Mouse (Mus musculus) embryonic facial prominence, embryonic 15.5 days (tissue): ENCODE measurements around the gene E130309D02Rik. TPM values are rescaled to one million over a fixed set of nuclear protein-coding genes. Genes with fewer than 3 reads are reported as not detected.

Source experiments
- ATAC-seq: fragments of 200-750 bp; cut with Nextera tagmentation; 2 replicates; pipeline ENCODE4 v1.8.0; 2017; ENCODE audit warnings: low read depth, moderate TSS enrichment; ENCODE audit not compliant: insufficient number of reproducible peaks, low FRiP score, low TSS enrichment
- H3K27ac ChIP-seq: fragments of 300-500 bp; sonication (generic); replicated peaks from 2 replicates; pipeline ENCODE4 v1.5.1; 2015; ENCODE audit warnings: mild to moderate bottlenecking, inconsistent platforms
- H3K27me3 ChIP-seq: fragments of 300-500 bp; sonication (generic); 2 replicates; pipeline ENCODE4 v1.6.1; 2015; ENCODE audit warnings: inconsistent platforms
- H3K36me3 ChIP-seq: fragments of 300-500 bp; sonication (generic); 2 replicates; pipeline ENCODE4 v1.6.1; 2015; ENCODE audit warnings: mild to moderate bottlenecking, inconsistent platforms
- H3K4me1 ChIP-seq: fragments of 300-500 bp; sonication (generic); 2 replicates; pipeline ENCODE4 v1.6.1; 2015; ENCODE audit warnings: inconsistent platforms
- H3K4me2 ChIP-seq: fragments of 300-500 bp; sonication (generic); replicated peaks from 2 replicates; pipeline ENCODE4 v1.6.1; 2015; ENCODE audit warnings: mild to moderate bottlenecking, inconsistent platforms
- H3K4me3 ChIP-seq: fragments of 300-500 bp; sonication (generic); replicated peaks from 2 replicates; pipeline ENCODE4 v1.5.1; 2015; ENCODE audit warnings: mild to moderate bottlenecking, inconsistent platforms
- H3K9ac ChIP-seq: fragments of 300-500 bp; sonication (generic); 2 replicates; pipeline ENCODE4 v1.6.1; 2015; ENCODE audit warnings: inconsistent platforms
- H3K9me3 ChIP-seq: fragments of 300-500 bp; sonication (generic); replicated peaks from 2 replicates; pipeline ENCODE4 v1.6.1; 2016; ENCODE audit warnings: inconsistent platforms
- WGBS: fragments of 180-500 bp; shearing (Covaris S2); methylation state at CpG from one replicate; pipeline ENCODE4 v1.1.7; 2015; 5-methylcytosine and 5-hydroxymethylcytosine counted together
- polyA plus RNA-seq: library from polyadenylated mRNA; unstranded; fragments of >200 nt; fragmentation: Nextera tagmentation; extraction: Ambion mirVana; gene quantifications from 2 replicates; pipeline ENCODE4 v1.2.1, GENCODE M21; 2015

The E130309D02Rik gene
- polyA plus RNA-seq, 1 experiment from 2014 or later, result 33.7 TPM

DNA sequence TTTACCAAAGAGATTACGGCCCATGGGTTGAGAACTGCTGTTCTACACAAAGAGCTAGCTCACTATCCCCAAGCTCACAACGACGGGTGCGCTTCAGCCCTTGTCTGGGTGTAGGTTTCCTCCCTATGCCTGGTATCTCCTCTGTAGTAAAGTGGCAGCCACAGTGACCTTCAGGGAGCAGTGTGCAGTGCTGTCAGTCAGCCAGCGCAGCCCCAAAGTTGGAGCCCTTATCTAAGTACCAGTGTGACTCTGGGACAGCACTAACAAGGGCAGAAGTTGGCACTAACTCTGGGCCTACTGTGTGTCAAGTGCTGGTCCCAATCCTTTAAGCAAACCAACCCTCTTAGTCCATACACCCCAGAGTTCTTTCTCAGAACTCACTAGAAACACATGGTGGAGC is 6.3 kb downstream of the E130309D02Rik start:
- Histone ChIP-seq H3K36me3 (peaks cover 82% of the 10 kb centered on the region), H3K9me3 (no peaks in the 10 kb centered on the region), H3K27ac (no peak overlapping the region), H3K4me2 (no peak overlapping the region), H3K27me3 (no peaks in the 10 kb centered on the region), H3K4me1 (peaks cover 12% of the 10 kb centered on the region), H3K9ac (no peak overlapping the region), H3K4me3 (no peak overlapping the region)
- no peak for ATAC-seq
- 95% methylated on average over 5 of the region's 5 CpGs for whole genome bisulfite sequencing

DNA sequence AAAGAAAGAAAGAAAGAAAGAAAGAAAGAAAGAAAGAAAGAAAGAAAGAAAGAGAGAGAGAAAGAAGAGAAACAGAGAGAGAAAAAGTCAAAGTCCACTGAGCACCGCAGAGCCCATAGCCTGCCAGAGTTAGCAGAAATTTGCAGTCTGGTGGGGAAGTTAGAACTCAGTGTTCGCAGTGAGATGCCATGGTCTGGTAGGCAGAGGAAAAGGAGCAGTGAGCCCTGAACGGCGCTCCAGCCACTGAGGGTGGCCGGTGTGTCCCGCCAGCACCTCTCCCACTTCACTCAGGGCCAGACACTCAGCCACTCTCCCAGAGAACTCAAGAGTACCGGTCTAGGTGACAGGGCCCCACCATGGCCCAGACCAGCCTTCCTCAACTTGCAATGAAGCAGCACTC is 10.9 kb downstream of the E130309D02Rik start:
- Histone ChIP-seq H3K4me1 (no peaks in the 10 kb centered on the region), H3K4me2 (no peak overlapping the region), H3K27me3 (no peaks in the 10 kb centered on the region), H3K9me3 (no peaks in the 10 kb centered on the region), H3K27ac (no peak overlapping the region), H3K36me3 (peaks cover 95% of the 10 kb centered on the region), H3K9ac (no peak overlapping the region), H3K4me3 (no peak overlapping the region)
- no peak for ATAC-seq
- WGBS, result 93% methylated on average over 7 of the region's 7 CpGs

DNA sequence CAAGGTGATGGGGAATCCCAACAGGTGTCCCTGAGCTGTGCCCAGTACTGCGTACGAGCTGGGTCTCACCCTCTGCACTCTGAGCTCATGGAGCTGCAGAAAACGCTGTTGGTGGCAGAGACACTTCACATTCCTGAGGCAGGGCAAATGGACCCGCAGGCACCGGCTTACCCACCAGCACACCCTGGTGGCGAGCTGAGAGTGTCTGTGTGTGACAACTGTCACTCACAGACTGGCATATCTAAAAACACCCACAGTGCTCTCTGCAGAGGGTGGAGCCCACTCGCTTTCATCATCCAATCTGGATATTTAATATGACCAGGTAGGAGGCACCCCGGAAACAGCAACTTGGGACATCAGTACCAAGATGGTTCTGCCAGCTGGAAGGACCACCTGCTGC is 13.9 kb downstream of the E130309D02Rik start:
- Histone ChIP-seq H3K4me3 (no peak overlapping the region), H3K4me1 (no peaks in the 10 kb centered on the region), H3K27me3 (no peaks in the 10 kb centered on the region), H3K9ac (no peak overlapping the region), H3K27ac (no peak overlapping the region), H3K36me3 (peaks cover 72% of the 10 kb centered on the region), H3K9me3 (no peaks in the 10 kb centered on the region), H3K4me2 (no peak overlapping the region)
- WGBS, result 81% methylated on average over 8 of the region's 8 CpGs
- no peak for ATAC-seq

DNA sequence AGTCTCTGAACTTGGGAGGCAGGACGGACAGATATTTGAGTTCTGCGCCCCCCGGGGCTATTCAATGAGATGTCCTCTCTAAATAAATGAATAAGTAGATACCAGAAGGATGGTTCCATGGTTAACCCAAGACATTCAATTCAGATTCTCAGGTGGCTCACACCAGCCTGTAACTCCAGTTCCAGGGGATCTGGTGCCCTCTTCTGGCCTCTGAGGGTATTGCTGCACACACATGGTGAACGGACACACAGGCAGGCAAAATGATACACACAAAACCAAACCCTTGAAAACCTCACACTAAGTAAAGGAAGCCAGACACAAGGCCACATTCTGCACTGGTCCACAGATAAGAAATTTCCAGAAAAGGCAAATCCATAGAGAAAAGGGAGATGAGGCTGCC is 15.5 kb downstream of the E130309D02Rik start:
- Histone ChIP-seq H3K9me3 (no peaks in the 10 kb centered on the region), H3K9ac (no peak overlapping the region), H3K27ac (no peak overlapping the region), H3K36me3 (peaks cover 56% of the 10 kb centered on the region), H3K27me3 (no peaks in the 10 kb centered on the region), H3K4me2 (no peak overlapping the region), H3K4me1 (no peaks in the 10 kb centered on the region), H3K4me3 (no peak overlapping the region)
- 88% methylated on average over 4 of the region's 4 CpGs for WGBS
- ATAC-seq, result no peak

DNA sequence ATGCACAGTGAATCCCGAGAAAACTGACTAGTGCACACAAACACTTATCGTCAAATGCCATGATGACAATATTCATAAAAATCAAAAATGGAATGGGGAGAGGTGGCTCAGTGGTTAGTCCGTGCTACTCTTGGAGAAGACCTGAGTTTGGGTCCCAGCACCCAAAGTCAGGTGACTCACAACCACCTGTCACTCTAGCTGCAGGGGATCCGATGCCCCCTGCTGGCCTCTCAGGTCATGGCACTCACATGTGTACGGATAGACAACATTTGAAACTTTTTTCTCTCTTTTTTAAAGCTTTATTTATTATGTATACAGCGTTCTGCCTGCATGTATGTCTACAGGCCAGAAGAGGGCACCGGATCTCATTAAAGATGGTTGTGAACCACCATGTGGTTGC is 16.8 kb downstream of the E130309D02Rik start:
- H3K4me3 ChIP-seq, result no peak overlapping the region
- H3K27me3 ChIP-seq, result peaks cover 13% of the 10 kb centered on the region
- no peaks in the 10 kb centered on the region for H3K9me3 ChIP-seq
- peaks cover 47% of the 10 kb centered on the region for H3K36me3 ChIP-seq
- no peak overlapping the region for H3K9ac ChIP-seq
- no peak for ATAC-seq
- no peak overlapping the region for H3K27ac ChIP-seq
- WGBS, result 91% methylated on average over 7 of the region's 7 CpGs
- H3K4me1 ChIP-seq, result peaks cover 10% of the 10 kb centered on the region
- H3K4me2 ChIP-seq, result no peak overlapping the region

DNA sequence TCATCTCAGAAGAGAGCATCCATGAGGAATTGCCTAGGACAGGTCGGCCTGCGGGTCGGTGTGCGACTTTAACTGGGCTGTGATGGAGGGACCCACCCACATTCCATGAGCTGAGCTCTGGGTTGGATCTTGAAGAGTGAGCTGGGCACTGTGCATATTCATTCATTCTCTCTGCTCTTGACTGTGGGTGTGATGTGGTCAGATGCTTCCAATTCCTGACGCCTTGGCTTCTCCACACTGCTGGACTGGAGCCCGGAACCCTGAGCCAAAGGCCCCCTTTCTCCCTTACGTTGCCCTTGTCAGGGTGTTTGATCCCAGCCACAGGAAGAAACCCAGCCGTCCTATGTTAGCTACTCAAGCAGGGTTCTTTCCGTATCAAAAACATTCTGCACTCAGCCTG is 17.2 kb downstream of the E130309D02Rik start:
- Histone ChIP-seq H3K4me2 (no peak overlapping the region), H3K27me3 (peaks cover 17% of the 10 kb centered on the region), H3K4me1 (peaks cover 13% of the 10 kb centered on the region), H3K9me3 (no peaks in the 10 kb centered on the region), H3K4me3 (no peak overlapping the region), H3K27ac (no peak overlapping the region), H3K36me3 (peaks cover 43% of the 10 kb centered on the region), H3K9ac (no peak overlapping the region)
- WGBS, result 82% methylated on average over 9 of the region's 9 CpGs
- ATAC-seq, result no peak

DNA sequence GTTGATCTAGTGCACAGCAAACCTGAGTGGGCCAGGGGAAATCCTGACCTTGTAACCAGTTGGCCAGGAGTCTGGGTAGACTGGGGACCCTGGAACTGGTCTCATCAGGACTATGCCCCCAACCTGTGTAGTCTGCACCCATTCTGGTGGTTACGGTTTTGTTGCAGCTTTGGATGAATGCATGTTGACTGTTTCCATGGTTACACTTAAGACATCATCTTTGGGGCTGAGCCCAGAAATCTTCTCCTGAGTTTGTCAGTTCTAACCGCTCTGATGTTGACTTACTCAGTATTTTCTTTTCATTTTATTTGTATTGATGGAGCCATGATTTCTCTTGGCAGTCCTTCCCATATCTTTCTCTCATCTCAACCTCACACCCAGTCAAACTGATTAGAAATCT is 19.8 kb downstream of the E130309D02Rik start:
- Histone ChIP-seq H3K4me1 (peaks cover 20% of the 10 kb centered on the region), H3K36me3 (peaks cover 17% of the 10 kb centered on the region), H3K9ac (no peak overlapping the region), H3K4me3 (no peak overlapping the region), H3K4me2 (no peak overlapping the region), H3K27me3 (peaks cover 43% of the 10 kb centered on the region), H3K9me3 (no peaks in the 10 kb centered on the region), H3K27ac (no peak overlapping the region)
- 76% methylated on average over 2 of the region's 2 CpGs for WGBS
- ATAC-seq, result no peak

DNA sequence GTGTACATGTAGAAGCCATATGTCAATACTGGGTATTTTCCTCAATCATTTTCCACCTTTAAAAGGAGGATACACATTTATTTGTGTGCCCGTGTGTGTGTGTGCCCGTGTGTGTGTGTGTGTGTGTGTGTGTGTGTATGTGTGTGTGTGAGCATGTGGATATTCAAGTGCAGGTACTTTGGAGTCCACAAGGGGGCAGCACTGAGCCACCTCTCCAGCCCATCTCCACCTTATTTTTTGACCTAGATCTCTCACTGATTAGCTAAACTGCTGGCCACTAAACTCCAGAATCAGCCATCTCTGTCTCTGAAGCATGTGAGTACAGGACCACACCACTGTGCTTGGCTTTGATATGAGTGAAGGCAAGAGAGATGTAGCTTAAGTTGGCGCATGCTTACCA is 20.3 kb downstream of the E130309D02Rik start:
- H3K27me3 ChIP-seq, result peaks cover 48% of the 10 kb centered on the region
- ATAC-seq, result no peak
- no peak overlapping the region for H3K4me3 ChIP-seq
- no peak overlapping the region for H3K27ac ChIP-seq
- H3K9ac ChIP-seq, result no peak overlapping the region
- 89% methylated on average over 3 of the region's 3 CpGs for WGBS
- no peak overlapping the region for H3K4me2 ChIP-seq
- peaks cover 12% of the 10 kb centered on the region for H3K36me3 ChIP-seq
- H3K4me1 ChIP-seq, result peaks cover 20% of the 10 kb centered on the region
- no peaks in the 10 kb centered on the region for H3K9me3 ChIP-seq

DNA sequence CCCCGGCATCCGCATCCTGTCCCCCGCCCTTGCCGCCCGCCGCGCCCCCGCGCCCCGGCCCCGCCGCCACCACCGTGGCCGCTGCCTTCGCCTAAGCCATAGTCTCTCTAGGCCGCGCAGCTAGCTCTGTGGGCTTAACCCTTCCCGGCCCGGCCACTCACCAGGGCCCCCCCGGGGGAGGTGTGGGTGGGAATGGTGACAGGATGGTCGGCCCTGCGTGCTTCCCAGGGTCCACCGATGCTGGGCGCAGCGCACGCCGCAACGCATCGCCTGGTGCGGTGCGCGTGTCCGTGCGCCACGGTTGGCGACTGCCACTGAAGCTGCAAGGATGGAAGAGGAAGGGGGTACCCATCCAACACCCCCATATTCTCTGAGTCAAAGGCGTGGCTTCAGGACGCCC is 21.8 kb downstream of the E130309D02Rik start, which contains the start of gene Zfp853:
Gene Zfp853, minus strand, starts transcription at position 220 of the 400 bp plus-strand sequence.
- no peaks in the 10 kb centered on the region for H3K9me3 ChIP-seq
- H3K36me3 ChIP-seq, result no peaks in the 10 kb centered on the region
- no peak within 1 kb of the TSS for H3K27ac ChIP-seq
- WGBS, result under 1% methylated on average over 37 of the region's 38 CpGs
- H3K9ac ChIP-seq, result peak within 1 kb of the TSS; percentile 29
- H3K4me1 ChIP-seq, result peaks cover 24% of the 10 kb centered on the region
- peak; percentile 15; the same call in 1 of the 2 replicates for ATAC-seq
- H3K4me2 ChIP-seq, result peak within 1 kb of the TSS; percentile 82
- H3K4me3 ChIP-seq, result peak within 1 kb of the TSS; percentile 55
- H3K27me3 ChIP-seq, result peaks cover 63% of the 10 kb centered on the region

DNA sequence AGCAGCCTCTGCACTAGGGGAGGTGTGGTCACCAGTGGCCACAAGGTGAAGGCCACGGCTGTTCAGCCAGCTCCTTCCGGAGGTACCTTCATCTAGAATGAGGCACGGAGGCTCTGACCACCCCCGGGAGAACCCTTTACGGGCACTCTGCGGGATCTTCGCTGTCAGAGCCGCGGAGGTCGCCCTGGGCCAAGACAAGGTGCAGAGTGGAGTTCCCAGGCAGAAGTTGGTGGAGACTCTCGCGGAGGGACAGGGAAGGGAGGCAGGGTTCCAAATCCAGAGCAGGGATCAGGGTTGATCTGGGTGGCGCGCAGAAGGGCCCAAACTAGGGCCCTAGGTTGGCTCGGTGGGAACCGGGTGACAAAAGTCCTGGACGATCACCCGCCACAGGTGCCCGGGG is 22.3 kb downstream of the E130309D02Rik start:
- Histone ChIP-seq H3K4me1 (peaks cover 29% of the 10 kb centered on the region), H3K9ac (peak overlapping the region; percentile 29; the same call in 1 of the 2 replicates), H3K27ac (no peak overlapping the region), H3K4me2 (peak overlapping the region; percentile 82), H3K36me3 (no peaks in the 10 kb centered on the region), H3K27me3 (peaks cover 68% of the 10 kb centered on the region), H3K4me3 (peak overlapping the region; percentile 55), H3K9me3 (no peaks in the 10 kb centered on the region)
- WGBS, result 2% methylated on average over 19 of the region's 19 CpGs
- ATAC-seq, result no peak

DNA sequence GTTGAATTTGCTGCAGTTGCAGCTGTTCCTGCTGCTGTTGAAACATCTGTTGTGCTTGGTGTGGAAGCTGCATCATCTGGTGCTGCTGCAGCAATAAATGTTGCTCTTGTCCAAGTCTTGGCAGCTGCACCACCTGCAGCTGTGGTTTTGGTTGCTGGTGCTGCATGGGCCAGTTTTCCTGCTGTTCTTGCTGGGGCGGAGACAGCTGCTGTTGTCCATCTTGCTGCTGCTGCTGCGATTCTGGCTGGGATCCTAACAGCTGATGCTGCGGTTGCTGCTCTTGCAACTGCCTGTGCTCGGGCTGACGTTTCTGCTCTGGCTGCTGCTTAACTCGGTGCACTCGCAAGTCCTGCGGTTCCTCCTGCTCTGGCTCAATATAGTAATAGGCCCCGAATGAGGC is 25.9 kb downstream of the E130309D02Rik start:
- H3K9me3 ChIP-seq, result no peaks in the 10 kb centered on the region
- 67% methylated on average over 9 of the region's 9 CpGs for WGBS

DNA sequence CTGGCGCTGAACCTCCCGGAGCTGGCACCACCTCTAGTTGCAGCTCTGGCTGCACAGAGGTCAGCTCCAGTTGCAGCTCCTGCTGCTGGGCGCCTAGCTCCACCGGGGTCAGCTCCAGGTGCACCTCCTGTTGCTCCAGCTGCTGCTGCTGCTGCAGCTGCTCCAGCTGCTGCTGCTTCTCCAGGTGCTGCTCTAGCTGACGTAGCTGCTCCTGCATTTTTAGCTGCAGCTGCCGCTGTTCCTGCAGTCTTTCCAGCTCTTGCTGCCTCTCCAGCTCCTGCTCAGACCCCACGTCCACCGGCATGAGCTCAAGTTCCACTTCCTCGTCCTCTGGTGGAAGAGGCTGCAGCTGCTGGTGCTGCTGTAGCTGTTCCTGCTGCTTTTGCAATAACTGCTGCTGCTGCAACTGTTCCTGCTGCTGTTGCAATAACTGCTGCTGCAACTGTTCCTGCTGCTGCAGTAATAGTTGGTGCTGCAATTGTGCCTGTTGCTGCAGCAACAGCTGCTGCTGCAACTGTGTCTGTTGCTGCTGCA is 26.7 kb downstream of the E130309D02Rik start:
- WGBS, result 13% methylated on average over 9 of the region's 9 CpGs
- Histone ChIP-seq H3K36me3 (no peaks in the 10 kb centered on the region), H3K9ac (no peak overlapping the region), H3K9me3 (no peaks in the 10 kb centered on the region), H3K27ac (no peak overlapping the region), H3K4me3 (peak overlapping the region; percentile 26), H3K27me3 (peaks cover 77% of the 10 kb centered on the region), H3K4me1 (peaks cover 23% of the 10 kb centered on the region), H3K4me2 (peak overlapping the region; percentile 40)
- no peak for ATAC-seq

More for the DNA sequence above, 25.9 kb downstream of the E130309D02Rik start:
- Histone ChIP-seq H3K36me3 (no peaks in the 10 kb centered on the region), H3K4me3 (no peak overlapping the region), H3K4me1 (peaks cover 31% of the 10 kb centered on the region), H3K4me2 (no peak overlapping the region), H3K27ac (no peak overlapping the region), H3K9ac (no peak overlapping the region), H3K27me3 (peaks cover 85% of the 10 kb centered on the region)
- ATAC-seq, result no peak
